Mouse (Mus musculus) forebrain, embryonic 11.5 days (tissue): ENCODE results near the gene Olfr1425. TPM values are rescaled to one million over a fixed set of nuclear protein-coding genes. Genes with fewer than 3 reads are reported as not detected.

ENCODE experiments used
- polyA plus RNA-seq: library from polyadenylated mRNA; unstranded; fragments of >200 nt; fragmentation: Nextera tagmentation; extraction: Ambion mirVana; gene quantifications from 2 replicates; pipeline ENCODE4 v1.2.1, GENCODE M21; 2014

Olfr1425 gene
- polyA plus RNA-seq, 1 experiment from 2014 or later = not detected

Other genes with a start within 250 kb of the Olfr1425 start
- not detected in 2 replicates for gene Olfr1417, start 238.5 kb downstream of the Olfr1425 start, polyA plus RNA-seq
- gene Olfr1418, start 216.7 kb downstream of the Olfr1425 start, polyA plus RNA-seq = not detected in 2 replicates
- gene Olfr1419, start 202.6 kb downstream of the Olfr1425 start, polyA plus RNA-seq = not detected in 2 replicates
- not detected in 2 replicates for gene Olfr1420, start 191.2 kb downstream of the Olfr1425 start, polyA plus RNA-seq
- gene Patl1, start 165.3 kb downstream of the Olfr1425 start, polyA plus RNA-seq = 33.0 and 35.5 TPM in 2 replicates
- 6.1 and 6.6 TPM in 2 replicates for gene Osbp, start 111.8 kb downstream of the Olfr1425 start, polyA plus RNA-seq
- gene Olfr1423, start 36.4 kb downstream of the Olfr1425 start, polyA plus RNA-seq = not detected in 2 replicates
- not detected in 2 replicates for gene Olfr1424, start 15.0 kb downstream of the Olfr1425 start, polyA plus RNA-seq
- not detected in 2 replicates for gene Olfr1426, start 14.3 kb upstream of the Olfr1425 start, polyA plus RNA-seq
- not detected in 2 replicates for gene Olfr1427, start 25.6 kb upstream of the Olfr1425 start, polyA plus RNA-seq
- not detected in 2 replicates for gene Olfr1428, start 38.2 kb upstream of the Olfr1425 start, polyA plus RNA-seq
- gene Olfr76, start 45.5 kb upstream of the Olfr1425 start, polyA plus RNA-seq = not detected in 2 replicates
- gene Olfr1555-ps1, start 92.4 kb upstream of the Olfr1425 start, polyA plus RNA-seq = not detected in 2 replicates
- not detected in 2 replicates for gene Olfr1431, start 122.9 kb upstream of the Olfr1425 start, polyA plus RNA-seq
- not detected in 2 replicates for gene Olfr1432, start 154.9 kb upstream of the Olfr1425 start, polyA plus RNA-seq
- not detected in 2 replicates for gene Olfr262, start 163.9 kb upstream of the Olfr1425 start, polyA plus RNA-seq
- gene Olfr235, start 183.3 kb upstream of the Olfr1425 start, polyA plus RNA-seq = not detected in 2 replicates
- not detected in 2 replicates for gene Olfr1434, start 202.1 kb upstream of the Olfr1425 start, polyA plus RNA-seq
- not detected in 2 replicates for gene Olfr1436, start 221.4 kb upstream of the Olfr1425 start, polyA plus RNA-seq
- not detected in 2 replicates for gene Olfr1437, start 247.4 kb upstream of the Olfr1425 start, polyA plus RNA-seq